Mouse (Mus musculus): ENCODE results near the gene Gabpa.

DNA sequence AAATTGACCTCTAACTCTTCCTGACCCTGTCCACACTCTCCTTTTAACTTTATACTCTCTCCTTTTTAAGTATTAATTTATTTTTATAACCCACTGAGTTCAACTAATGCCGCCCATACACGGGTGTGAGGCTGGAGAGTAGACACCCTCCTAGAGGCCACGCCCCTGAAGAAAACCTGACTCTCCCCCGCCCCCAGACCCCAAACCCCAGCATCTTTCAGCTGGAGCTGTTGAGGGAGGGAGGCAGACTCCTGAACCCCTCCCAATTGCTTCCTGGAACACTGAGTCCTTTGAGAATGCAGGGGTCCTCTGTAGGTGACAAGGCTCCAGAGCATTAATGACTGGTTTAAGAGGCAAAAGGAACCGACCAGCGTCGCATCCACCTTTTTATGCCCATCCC lies 49.8 kb upstream of the Gabpa start:
- TF ChIP-seq CTCF (IDR thresholded peaks at IDR 0.05; ENCODE audit: control insufficient read depth, insufficient read depth, insufficient read length) (no peak), FOSL1 (IDR thresholded peaks at IDR 0.05; ENCODE audit: insufficient read depth, low read length, poor library complexity, severe bottlenecking) (no peak), MAX (IDR thresholded peaks at IDR 0.05) (no peak), USF1 (IDR thresholded peaks at IDR 0.05; ENCODE audit: low read depth) (no peak), CEBPB (IDR thresholded peaks at IDR 0.05; ENCODE audit: low read depth) (no peak), MYOD1 (IDR thresholded peaks at IDR 0.05; ENCODE audit: control insufficient read depth, insufficient read length, low read depth) (no peak), MYOG (IDR thresholded peaks at IDR 0.05; ENCODE audit: control insufficient read depth, extremely low read depth, insufficient read length) (no peak)
